Comparison of ENCODE assay signal across 30 mouse cellular contexts in genomic region chr2:123073476-123074085, GRCm38 (mm10).
DNase-seq lines count a peak whose midpoint lies in the region; ATAC-seq lines count a peak whose summit lies in the region.
"Had no signal": no experiment of that assay in that cellular context is flagged by ENCODE, and none has a peak within 500 bp of the region (broad histone marks: within the 10 kb centered on the region; RNA-seq: fewer than 3 reads in every experiment).

No protein-coding gene starts in this region.

- DNase-seq in frontal cortex, postnatal 10 days (ENCODE audit: low spot score in 2 of 2) = no peak
- DNase-seq in midbrain, embryonic 10.5 days (ENCODE audit: low spot score) = peak; percentile 14
- DNase-seq in brain, adult 2 months (ENCODE audit: low read depth, low spot score) = peak; percentile 66
- peak; percentile 55 for DNase-seq in retina, postnatal 1 day
- DNase-seq in heart, postnatal 4 days = no peak
- DNase-seq: adrenal gland, postnatal 10 days; cerebellum, adult 18-20 months; cerebellum, postnatal 10 days; gastrocnemius, postnatal 25 days; heart, adult 18-20 months; heart, postnatal 36 days; kidney, adult 2 months; kidney, postnatal 36 days; left cerebral cortex, postnatal 4 days; liver, postnatal 0 days; lung, postnatal 36 days; midbrain, embryonic 14.5 days had no signal

- 15% methylated on average over 4 of the region's 4 CpGs for WGBS in midbrain, embryonic 10.5 days
- WGBS in midbrain, embryonic 15.5 days = 13% methylated on average over 4 of the region's 4 CpGs

- peak; percentile 87 for ATAC-seq in frontal cortex, adult (ENCODE audit: low TSS enrichment)
- no peak for ATAC-seq in midbrain, embryonic 15.5 days (replicated peaks)
- ATAC-seq: forebrain, embryonic 16.5 days; intestine, embryonic 15.5 days; liver, embryonic 12.5 days; liver, postnatal 0 days; Patski had no signal

- H3K27me3 ChIP-seq in midbrain, embryonic 10.5 days (ENCODE audit: low read depth, poor library complexity, severe bottlenecking) = peaks cover 6% of the 10 kb centered on the region; the same call in 1 of the 2 replicates
- H3K27me3 ChIP-seq in midbrain, embryonic 15.5 days (replicated peaks) = no peaks in the 10 kb centered on the region
- H3K27me3 ChIP-seq: embryonic facial prominence, embryonic 12.5 days; hindbrain, embryonic 15.5 days; intestine, embryonic 15.5 days; liver, embryonic 12.5 days; neural tube, embryonic 12.5 days; Patski had no signal

- no peaks in the 10 kb centered on the region for H3K36me3 ChIP-seq in midbrain, embryonic 10.5 days
- no peaks in the 10 kb centered on the region for H3K36me3 ChIP-seq in midbrain, embryonic 15.5 days (replicated peaks)
- H3K36me3 ChIP-seq: embryonic facial prominence, embryonic 12.5 days; forebrain, embryonic 10.5 days; hindbrain, embryonic 15.5 days; intestine, embryonic 15.5 days; liver, embryonic 12.5 days; neural tube, embryonic 12.5 days had no signal

- no peak overlapping the region for H3K4me3 ChIP-seq in midbrain, embryonic 10.5 days
- no peak overlapping the region for H3K4me3 ChIP-seq in midbrain, embryonic 15.5 days
- H3K4me3 ChIP-seq: embryonic facial prominence, embryonic 12.5 days; forebrain, embryonic 10.5 days; hindbrain, embryonic 15.5 days; intestine, embryonic 15.5 days; layer of hippocampus, adult 2 months; liver, embryonic 12.5 days; myocyte; neural tube, embryonic 12.5 days had no signal

- no peak overlapping the region for H3K27ac ChIP-seq in midbrain, embryonic 10.5 days (replicated peaks)
- no peak overlapping the region for H3K27ac ChIP-seq in midbrain, embryonic 15.5 days
- H3K27ac ChIP-seq: embryonic facial prominence, embryonic 12.5 days; forebrain, embryonic 10.5 days; hindbrain, embryonic 15.5 days; intestine, embryonic 15.5 days; layer of hippocampus, adult 2 months; liver, embryonic 12.5 days; neural tube, embryonic 12.5 days had no signal

- no peaks in the 10 kb centered on the region for H3K9me3 ChIP-seq in midbrain, embryonic 10.5 days (replicated peaks)
- H3K9me3 ChIP-seq in midbrain, embryonic 15.5 days = no peaks in the 10 kb centered on the region
- H3K9me3 ChIP-seq: embryonic facial prominence, embryonic 12.5 days; forebrain, embryonic 10.5 days; hindbrain, embryonic 15.5 days; intestine, embryonic 15.5 days; liver, embryonic 12.5 days; neural tube, embryonic 12.5 days had no signal

- H3K4me2 ChIP-seq in midbrain, embryonic 15.5 days = no peak overlapping the region
- H3K4me2 ChIP-seq: embryonic facial prominence, embryonic 12.5 days; heart, embryonic 11.5 days; hindbrain, embryonic 15.5 days; intestine, embryonic 15.5 days; liver, embryonic 12.5 days; neural tube, embryonic 12.5 days had no signal

- peaks cover 9% of the 10 kb centered on the region; the same call in 1 of the 2 replicates for H3K4me1 ChIP-seq in midbrain, embryonic 10.5 days
- H3K4me1 ChIP-seq in midbrain, embryonic 15.5 days = no peaks in the 10 kb centered on the region
- H3K4me1 ChIP-seq: embryonic facial prominence, embryonic 12.5 days; hindbrain, embryonic 15.5 days; intestine, embryonic 15.5 days; liver, embryonic 12.5 days; neural tube, embryonic 12.5 days had no signal

- H3K9ac ChIP-seq in midbrain, embryonic 15.5 days = no peak overlapping the region
- H3K9ac ChIP-seq: embryonic facial prominence, embryonic 12.5 days; hindbrain, embryonic 15.5 days; intestine, embryonic 15.5 days; liver, embryonic 12.5 days; liver, postnatal 0 days; neural tube, embryonic 12.5 days had no signal

Comparison
In these comparisons a context has a peak if more than half of its experiments do, and no peak if none do; other contexts are left out.
1. DNase-seq: peak in midbrain, embryonic 10.5 days (single experiment), brain, adult 2 months (single experiment) and retina, postnatal 1 day (single experiment); none in frontal cortex, postnatal 10 days (0 of 2) and heart, postnatal 4 days (single experiment).